Mouse (Mus musculus): ENCODE results near the gene Cdr2l. TPM values are rescaled to one million over a fixed set of nuclear protein-coding genes. Genes with fewer than 3 reads are reported as not detected.

Cdr2l gene
- 18.5 and 21.6 TPM in 2 replicates for polyA plus RNA-seq (2015; fragmentation: Nextera tagmentation; extraction: Ambion mirVana)

DNA sequence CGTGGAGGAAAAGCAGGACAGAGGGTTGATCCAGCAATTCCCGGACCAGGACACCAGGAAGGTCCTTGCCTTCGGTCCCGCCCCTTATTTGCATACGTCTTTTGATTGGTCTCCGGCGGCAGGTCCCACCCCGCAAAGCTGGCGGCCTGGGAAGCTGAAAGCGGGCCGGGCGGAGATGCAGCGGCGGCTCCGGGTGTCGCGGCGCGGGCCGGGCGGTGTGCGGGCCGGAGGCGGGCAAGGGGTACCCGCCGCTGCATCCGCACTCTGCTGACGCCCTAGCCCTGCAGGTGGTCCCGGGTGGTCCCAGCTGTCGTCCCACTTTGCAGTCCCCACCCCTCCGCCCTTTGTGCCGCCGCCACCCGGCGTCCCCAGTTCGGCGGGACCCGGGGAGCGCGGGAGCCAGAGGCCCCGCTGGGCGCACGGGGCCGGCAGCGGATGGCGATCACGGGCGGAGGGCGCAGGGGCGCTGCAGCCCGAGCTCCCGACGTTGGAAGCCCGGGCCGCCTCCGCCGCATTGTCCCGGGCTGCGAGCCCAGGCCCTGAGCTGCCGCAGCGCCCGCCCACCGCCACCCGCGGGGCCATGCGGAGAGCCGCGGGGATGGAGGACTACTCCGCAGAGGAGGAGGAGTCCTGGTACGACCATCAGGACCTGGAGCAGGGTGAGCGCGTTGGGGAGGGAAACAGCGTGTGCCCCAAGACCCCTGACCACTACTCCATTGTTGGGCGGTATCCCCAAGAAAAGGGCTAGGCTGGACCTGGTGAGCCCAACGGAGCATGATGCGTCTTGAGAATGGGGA is at the start of gene Cdr2l:
Cdr2l (plus strand) TSS at position 174 of the 797 bp plus-strand sequence.
- Histone ChIP-seq H3K27ac (ENCODE audit: low read length) (peak within 1 kb of the TSS; percentile 92), H3K4me3 (ENCODE audit: low read depth, low read length) (peak within 1 kb of the TSS; percentile 80), H3K4me2 (ENCODE audit: low read length) (peak within 1 kb of the TSS; percentile 91), H3K27me3 (ENCODE audit: control insufficient read depth, insufficient read depth, low read depth, low read length) (no peaks in the 10 kb centered on the region), H3K9ac (ENCODE audit: low read depth, low read length) (peak within 1 kb of the TSS; percentile 95), H3K4me1 (ENCODE audit: control insufficient read depth, insufficient read depth, low read length) (peaks cover 33% of the 10 kb centered on the region), H3K36me3 (ENCODE audit: control insufficient read depth, insufficient read depth, low read length) (no peaks in the 10 kb centered on the region), H3K9me3 (replicated peaks; ENCODE audit: control insufficient read depth, low read length, poor library complexity, severe bottlenecking) (no peaks in the 10 kb centered on the region)
- WGBS, result under 1% methylated on average over 60 of the region's 76 CpGs
- ATAC-seq, result peak; percentile 88

DNA sequence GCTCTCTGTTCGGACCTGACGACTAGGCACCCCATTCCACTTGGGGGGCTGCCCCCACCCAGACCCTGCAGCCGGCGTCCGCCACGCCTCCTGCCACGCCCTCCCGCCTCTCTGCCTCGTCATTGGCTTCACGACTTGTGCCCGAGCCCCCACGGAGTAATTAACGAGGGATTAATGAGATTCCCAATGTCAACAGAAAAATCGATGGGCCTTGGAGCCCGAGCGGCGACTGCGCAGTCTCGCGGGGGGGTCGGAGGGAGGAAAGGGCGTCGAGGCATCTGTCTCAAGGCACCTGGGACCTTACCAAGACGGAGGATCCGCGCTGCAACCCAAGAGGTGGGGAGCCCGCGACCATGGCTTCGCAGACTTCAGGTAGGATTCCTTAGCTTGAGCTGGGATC is 47.2 kb upstream of the Cdr2l start, which contains the start of gene Otop3:
Otop3 (plus strand) TSS at position 201 of the 400 bp plus-strand sequence.
- Histone ChIP-seq H3K4me1 (ENCODE audit: control insufficient read depth, insufficient read depth, low read length) (no peaks in the 10 kb centered on the region; the same call in 1 of the 2 replicates), H3K36me3 (ENCODE audit: control insufficient read depth, insufficient read depth, low read length) (no peaks in the 10 kb centered on the region), H3K4me3 (ENCODE audit: low read depth, low read length) (peak within 1 kb of the TSS; percentile 31), H3K4me2 (ENCODE audit: low read length) (peak within 1 kb of the TSS; percentile 63), H3K27ac (ENCODE audit: low read length) (no peak within 1 kb of the TSS), H3K9ac (ENCODE audit: low read depth, low read length) (peak within 1 kb of the TSS; percentile 47), H3K9me3 (replicated peaks; ENCODE audit: control insufficient read depth, low read length, poor library complexity, severe bottlenecking) (no peaks in the 10 kb centered on the region), H3K27me3 (ENCODE audit: control insufficient read depth, insufficient read depth, low read depth, low read length) (peaks cover 16% of the 10 kb centered on the region; the same call in 1 of the 2 replicates)
- no peak for ATAC-seq
- WGBS, result 3% methylated on average over 29 of the region's 29 CpGs

DNA sequence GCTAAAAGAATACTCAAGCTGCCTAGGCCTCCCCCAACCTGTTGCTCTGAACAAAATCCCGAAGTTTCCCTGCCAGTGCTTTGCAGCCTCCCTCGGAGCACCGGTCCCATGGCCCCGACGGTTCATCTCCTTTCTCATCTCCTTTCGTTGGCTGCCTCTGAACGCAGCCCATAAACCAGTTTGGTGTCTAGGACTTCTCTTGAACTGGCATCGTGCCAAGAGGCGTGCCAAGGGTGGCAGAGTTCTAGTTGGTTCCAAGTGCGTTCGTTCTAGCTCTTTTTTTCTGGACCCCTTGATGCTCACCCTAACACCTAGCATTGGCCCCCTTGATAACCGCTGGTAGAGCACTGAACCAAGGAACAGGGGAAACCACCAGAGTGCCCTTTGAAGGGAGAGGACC is 46.5 kb upstream of the Cdr2l start:
- no peak overlapping the region for H3K4me3 ChIP-seq (ENCODE audit: low read depth, low read length)
- no peak overlapping the region for H3K9ac ChIP-seq (ENCODE audit: low read depth, low read length)
- H3K4me2 ChIP-seq (ENCODE audit: low read length), result peak overlapping the region; percentile 63
- H3K36me3 ChIP-seq (ENCODE audit: control insufficient read depth, insufficient read depth, low read length), result no peaks in the 10 kb centered on the region
- no peaks in the 10 kb centered on the region for H3K9me3 ChIP-seq (replicated peaks; ENCODE audit: control insufficient read depth, low read length, poor library complexity, severe bottlenecking)
- no peak for ATAC-seq
- no peak overlapping the region for H3K27ac ChIP-seq (ENCODE audit: low read length)
- WGBS, result 59% methylated on average over 12 of the region's 12 CpGs
- peaks cover 16% of the 10 kb centered on the region; the same call in 1 of the 2 replicates for H3K27me3 ChIP-seq (ENCODE audit: control insufficient read depth, insufficient read depth, low read depth, low read length)
- H3K4me1 ChIP-seq (ENCODE audit: control insufficient read depth, insufficient read depth, low read length), result no peaks in the 10 kb centered on the region; the same call in 1 of the 2 replicates

DNA sequence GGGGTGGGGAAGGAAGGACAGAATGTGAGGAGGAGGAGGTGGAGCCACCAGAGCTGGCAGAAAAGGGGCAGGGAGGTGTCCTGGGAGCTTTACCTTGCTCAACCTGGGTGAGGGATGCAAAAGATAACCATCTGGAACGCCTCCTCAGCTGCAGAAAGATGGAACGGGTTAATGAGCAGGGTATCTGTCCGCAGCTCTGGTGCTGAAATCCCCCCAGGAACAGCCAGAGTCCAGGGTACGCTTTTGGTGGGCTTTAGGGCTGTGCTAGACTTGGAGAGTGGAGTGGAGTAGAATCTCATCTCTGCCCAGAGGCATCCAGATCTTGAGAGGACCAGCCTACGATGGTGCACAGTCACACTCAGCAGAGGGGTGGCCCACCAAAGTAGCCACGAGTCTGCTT is 45.6 kb upstream of the Cdr2l start:
- H3K9me3 ChIP-seq (replicated peaks; ENCODE audit: control insufficient read depth, low read length, poor library complexity, severe bottlenecking), result no peaks in the 10 kb centered on the region
- ATAC-seq, result no peak
- H3K4me1 ChIP-seq (ENCODE audit: control insufficient read depth, insufficient read depth, low read length), result no peaks in the 10 kb centered on the region; the same call in 1 of the 2 replicates
- H3K36me3 ChIP-seq (ENCODE audit: control insufficient read depth, insufficient read depth, low read length), result no peaks in the 10 kb centered on the region
- H3K27ac ChIP-seq (ENCODE audit: low read length), result no peak overlapping the region
- H3K4me3 ChIP-seq (ENCODE audit: low read depth, low read length), result no peak overlapping the region
- 16% methylated on average over 6 of the region's 6 CpGs for WGBS
- H3K4me2 ChIP-seq (ENCODE audit: low read length), result no peak overlapping the region
- H3K27me3 ChIP-seq (ENCODE audit: control insufficient read depth, insufficient read depth, low read depth, low read length), result peaks cover 16% of the 10 kb centered on the region; the same call in 1 of the 2 replicates
- H3K9ac ChIP-seq (ENCODE audit: low read depth, low read length), result no peak overlapping the region

DNA sequence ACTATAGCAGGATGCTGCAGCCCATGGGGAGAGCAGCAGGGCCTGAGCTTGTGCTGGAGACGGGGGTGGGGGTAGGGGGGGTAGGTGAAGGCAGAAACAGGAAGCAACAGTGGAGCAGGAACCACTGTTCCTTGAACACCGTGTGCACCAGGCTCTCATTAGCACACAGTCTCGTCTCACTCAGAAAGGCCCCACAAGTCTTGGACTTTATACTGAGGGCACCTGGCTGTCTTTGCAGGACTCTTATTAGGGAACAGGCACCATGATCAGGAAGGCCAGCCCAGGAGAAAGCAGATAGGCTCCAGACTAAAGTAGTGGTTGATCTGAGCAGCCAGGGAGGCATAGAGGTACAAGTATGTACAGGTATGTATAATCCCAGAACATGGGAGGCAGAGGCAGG is 44.4 kb upstream of the Cdr2l start:
- no peak for ATAC-seq
- H3K4me2 ChIP-seq (ENCODE audit: low read length), result no peak overlapping the region
- no peak overlapping the region for H3K27ac ChIP-seq (ENCODE audit: low read length)
- peaks cover 16% of the 10 kb centered on the region; the same call in 1 of the 2 replicates for H3K27me3 ChIP-seq (ENCODE audit: control insufficient read depth, insufficient read depth, low read depth, low read length)
- 74% methylated on average over 3 of the region's 3 CpGs for WGBS
- no peaks in the 10 kb centered on the region for H3K36me3 ChIP-seq (ENCODE audit: control insufficient read depth, insufficient read depth, low read length)
- no peak overlapping the region for H3K9ac ChIP-seq (ENCODE audit: low read depth, low read length)
- H3K9me3 ChIP-seq (replicated peaks; ENCODE audit: control insufficient read depth, low read length, poor library complexity, severe bottlenecking), result no peaks in the 10 kb centered on the region
- no peak overlapping the region for H3K4me3 ChIP-seq (ENCODE audit: low read depth, low read length)
- H3K4me1 ChIP-seq (ENCODE audit: control insufficient read depth, insufficient read depth, low read length), result no peaks in the 10 kb centered on the region; the same call in 1 of the 2 replicates

DNA sequence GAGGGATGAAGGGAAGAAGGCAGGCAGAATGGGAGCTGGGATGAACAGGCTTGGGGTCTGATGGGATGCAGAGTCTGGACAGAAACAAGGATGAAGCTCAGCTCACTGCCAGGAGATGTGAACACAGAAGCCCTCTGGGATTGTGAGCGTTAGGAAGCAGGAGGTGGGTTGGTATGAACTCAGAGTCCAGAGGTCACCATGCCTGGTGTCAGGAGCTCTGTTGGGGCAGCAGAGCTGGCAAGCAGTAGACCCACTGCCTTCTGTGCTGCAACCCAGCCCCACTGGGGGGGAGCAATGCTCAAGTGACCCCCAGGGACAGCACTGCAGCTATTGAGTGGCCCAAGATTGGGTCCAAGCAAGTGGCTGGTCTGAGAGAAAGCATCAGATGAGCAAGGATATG is 43.9 kb upstream of the Cdr2l start:
- peaks cover 16% of the 10 kb centered on the region; the same call in 1 of the 2 replicates for H3K27me3 ChIP-seq (ENCODE audit: control insufficient read depth, insufficient read depth, low read depth, low read length)
- no peaks in the 10 kb centered on the region for H3K9me3 ChIP-seq (replicated peaks; ENCODE audit: control insufficient read depth, low read length, poor library complexity, severe bottlenecking)
- no peak overlapping the region for H3K4me2 ChIP-seq (ENCODE audit: low read length)
- no peak for ATAC-seq
- no peak overlapping the region for H3K9ac ChIP-seq (ENCODE audit: low read depth, low read length)
- no peaks in the 10 kb centered on the region for H3K36me3 ChIP-seq (ENCODE audit: control insufficient read depth, insufficient read depth, low read length)
- no peak overlapping the region for H3K27ac ChIP-seq (ENCODE audit: low read length)
- H3K4me3 ChIP-seq (ENCODE audit: low read depth, low read length), result no peak overlapping the region
- WGBS, result 100% methylated on average over 1 of the region's 1 CpGs
- H3K4me1 ChIP-seq (ENCODE audit: control insufficient read depth, insufficient read depth, low read length), result no peaks in the 10 kb centered on the region; the same call in 1 of the 2 replicates

DNA sequence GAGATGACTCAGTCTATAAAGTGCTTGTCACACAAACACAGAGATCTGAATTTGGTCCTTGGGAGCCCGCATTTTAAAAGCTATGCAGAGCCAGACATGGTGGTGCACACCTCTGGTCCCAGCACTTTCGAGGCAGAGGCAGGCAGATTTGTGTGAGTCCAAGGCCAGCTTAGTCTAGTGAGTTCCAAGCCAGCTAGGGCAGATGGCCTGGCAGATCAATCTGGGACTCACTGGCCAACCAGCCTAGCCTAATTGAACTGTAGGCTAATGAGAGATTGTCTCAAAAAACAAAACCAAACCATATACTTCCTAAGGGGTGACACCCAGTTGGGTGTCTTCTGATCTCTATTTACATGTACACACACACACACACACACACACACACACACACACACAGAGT is 40.5 kb upstream of the Cdr2l start:
- WGBS, result 76% methylated on average over 2 of the region's 2 CpGs
- Histone ChIP-seq H3K4me3 (ENCODE audit: low read depth, low read length) (no peak overlapping the region), H3K27ac (ENCODE audit: low read length) (no peak overlapping the region), H3K27me3 (ENCODE audit: control insufficient read depth, insufficient read depth, low read depth, low read length) (peaks cover 6% of the 10 kb centered on the region; the same call in 1 of the 2 replicates), H3K36me3 (ENCODE audit: control insufficient read depth, insufficient read depth, low read length) (no peaks in the 10 kb centered on the region), H3K4me2 (ENCODE audit: low read length) (no peak overlapping the region), H3K4me1 (ENCODE audit: control insufficient read depth, insufficient read depth, low read length) (no peaks in the 10 kb centered on the region), H3K9ac (ENCODE audit: low read depth, low read length) (no peak overlapping the region), H3K9me3 (replicated peaks; ENCODE audit: control insufficient read depth, low read length, poor library complexity, severe bottlenecking) (no peaks in the 10 kb centered on the region)
- no peak for ATAC-seq

DNA sequence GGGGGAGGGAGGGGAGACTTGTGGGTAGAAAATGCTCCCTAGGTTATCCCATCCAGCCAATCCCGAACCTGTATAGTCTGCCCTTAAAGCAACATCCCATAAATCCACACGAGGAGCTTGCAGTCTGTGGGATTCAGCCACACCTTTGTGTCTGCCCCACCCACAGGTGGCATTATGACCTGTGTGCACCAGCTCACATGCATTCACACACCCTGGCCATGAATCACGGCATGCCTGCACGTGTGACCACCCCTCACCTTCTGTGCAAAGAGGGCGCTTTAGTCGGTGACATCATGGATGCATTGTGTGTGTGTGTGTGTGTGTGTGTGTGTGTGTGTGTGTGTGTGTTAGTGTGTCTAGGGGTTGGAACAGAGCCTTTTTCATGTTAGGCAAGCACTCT is 39.9 kb upstream of the Cdr2l start:
- no peaks in the 10 kb centered on the region for H3K36me3 ChIP-seq (ENCODE audit: control insufficient read depth, insufficient read depth, low read length)
- no peaks in the 10 kb centered on the region for H3K9me3 ChIP-seq (replicated peaks; ENCODE audit: control insufficient read depth, low read length, poor library complexity, severe bottlenecking)
- no peak overlapping the region for H3K9ac ChIP-seq (ENCODE audit: low read depth, low read length)
- H3K27ac ChIP-seq (ENCODE audit: low read length), result no peak overlapping the region
- H3K27me3 ChIP-seq (ENCODE audit: control insufficient read depth, insufficient read depth, low read depth, low read length), result peaks cover 5% of the 10 kb centered on the region; the same call in 1 of the 2 replicates
- 75% methylated on average over 6 of the region's 6 CpGs for WGBS
- H3K4me1 ChIP-seq (ENCODE audit: control insufficient read depth, insufficient read depth, low read length), result no peaks in the 10 kb centered on the region
- ATAC-seq, result no peak
- H3K4me2 ChIP-seq (ENCODE audit: low read length), result no peak overlapping the region
- no peak overlapping the region for H3K4me3 ChIP-seq (ENCODE audit: low read depth, low read length)

DNA sequence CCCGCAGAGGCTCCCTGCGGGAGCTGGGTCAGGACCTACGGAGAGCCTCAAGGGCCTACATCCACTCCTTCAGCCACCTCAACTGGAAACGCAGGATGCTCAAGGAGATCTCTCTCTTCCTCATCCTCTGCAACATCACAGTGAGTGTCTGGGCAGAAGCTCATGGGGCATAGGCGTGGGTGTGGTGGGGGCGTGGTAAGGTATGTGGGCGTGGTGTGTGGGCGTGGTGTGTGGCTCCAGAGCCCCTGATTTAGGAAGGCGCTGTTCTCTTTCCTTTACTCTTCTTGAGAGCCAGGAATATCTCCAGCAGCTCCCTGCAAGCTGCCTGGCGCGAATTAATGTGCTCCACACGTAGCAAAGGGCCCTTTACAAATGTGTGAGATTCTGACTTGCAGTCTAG is 36.7 kb upstream of the Cdr2l start:
- no peak for ATAC-seq
- H3K27ac ChIP-seq (ENCODE audit: low read length), result no peak overlapping the region
- H3K36me3 ChIP-seq (ENCODE audit: control insufficient read depth, insufficient read depth, low read length), result peaks cover 10% of the 10 kb centered on the region
- no peaks in the 10 kb centered on the region for H3K9me3 ChIP-seq (replicated peaks; ENCODE audit: control insufficient read depth, low read length, poor library complexity, severe bottlenecking)
- no peak overlapping the region for H3K9ac ChIP-seq (ENCODE audit: low read depth, low read length)
- H3K4me1 ChIP-seq (ENCODE audit: control insufficient read depth, insufficient read depth, low read length), result no peaks in the 10 kb centered on the region
- H3K27me3 ChIP-seq (ENCODE audit: control insufficient read depth, insufficient read depth, low read depth, low read length), result peaks cover 5% of the 10 kb centered on the region; the same call in 1 of the 2 replicates
- WGBS, result 19% methylated on average over 12 of the region's 12 CpGs
- H3K4me2 ChIP-seq (ENCODE audit: low read length), result no peak overlapping the region
- H3K4me3 ChIP-seq (ENCODE audit: low read depth, low read length), result no peak overlapping the region
